Mouse (Mus musculus) myocyte (in vitro differentiated cells): Measurements from ENCODE around the gene Tuba4a. TPM values are rescaled to one million over a fixed set of nuclear protein-coding genes. Genes with fewer than 3 reads are reported as not detected.

Experiments
- H3K27me3 ChIP-seq: one replicate; pipeline ENCODE4 v1.6.1; 2011; ENCODE audit not compliant: control insufficient read depth, insufficient read depth, insufficient read length
- H3K36me3 ChIP-seq: one replicate; pipeline ENCODE4 v1.6.1; 2011; ENCODE audit not compliant: control insufficient read depth, insufficient read depth
- H3K4me2 ChIP-seq: one replicate; pipeline ENCODE4 v1.6.1; 2011; ENCODE audit warnings: low read depth, control low read depth
- H3K4me3 ChIP-seq: one replicate; pipeline ENCODE4 v1.5.1; 2011; ENCODE audit warnings: mild to moderate bottlenecking, control low read depth, moderate library complexity
- H3K79me2 ChIP-seq: one replicate; pipeline ENCODE4 v1.6.1; 2011; ENCODE audit not compliant: control insufficient read depth, insufficient read depth
- H3ac ChIP-seq: one replicate; pipeline ENCODE4 v1.6.1; 2011; ENCODE audit not compliant: control insufficient read depth, insufficient read length
- CEBPB ChIP-seq: IDR thresholded peaks from 2 replicates; pipeline ENCODE4 v1.6.1; 2011; ENCODE audit warnings: mild to moderate bottlenecking, moderate library complexity; ENCODE audit not compliant: poor library complexity, insufficient read depth, severe bottlenecking
- E2F4 ChIP-seq: IDR thresholded peaks from one replicate; pipeline ENCODE4 v1.6.1; 2011; ENCODE audit warnings: mild to moderate bottlenecking, control low read depth, moderate library complexity; ENCODE audit not compliant: insufficient read depth
- MAX ChIP-seq: IDR thresholded peaks from one replicate; pipeline ENCODE4 v1.6.1; 2011; ENCODE audit warnings: low read depth, mild to moderate bottlenecking, control low read depth
- MYOD1 ChIP-seq, 3 experiments: IDR thresholded peaks; one replicate each; pipeline ENCODE4 v1.6.1; 2011; ENCODE audit warnings: control low read depth in 2 of 3, low read depth in 2 of 3, mild to moderate bottlenecking in 2 of 3, moderate library complexity in 1 of 3; ENCODE audit not compliant: insufficient read length in 2 of 3, control insufficient read depth in 1 of 3
- MYOG ChIP-seq, 3 experiments: IDR thresholded peaks; one replicate each; pipeline ENCODE4 v1.6.1; 2011; ENCODE audit warnings: control low read depth in 2 of 3, low read depth in 2 of 3, mild to moderate bottlenecking in 2 of 3; ENCODE audit not compliant: insufficient read length in 2 of 3, control insufficient read depth in 1 of 3, insufficient read depth in 1 of 3
- POLR2A ChIP-seq: IDR thresholded peaks from one replicate; pipeline ENCODE4 v1.6.1; 2011; ENCODE audit warnings: low read depth, mild to moderate bottlenecking, control low read depth, moderate library complexity; ENCODE audit not compliant: insufficient read length
- POLR2AphosphoS2 ChIP-seq: IDR thresholded peaks from one replicate; pipeline ENCODE4 v1.6.1; 2011; ENCODE audit warnings: low read depth, control low read depth; ENCODE audit not compliant: insufficient read length
- REST ChIP-seq: IDR thresholded peaks from one replicate; pipeline ENCODE4 v1.6.1; 2011; ENCODE audit warnings: mild to moderate bottlenecking, control low read depth, moderate library complexity; ENCODE audit not compliant: insufficient read depth, insufficient read length
- SRF ChIP-seq: IDR thresholded peaks from one replicate; pipeline ENCODE4 v1.6.1; 2011; ENCODE audit warnings: low read depth; ENCODE audit not compliant: control insufficient read depth, insufficient read length
- TCF12 ChIP-seq: IDR thresholded peaks from one replicate; pipeline ENCODE4 v1.6.1; 2011; ENCODE audit warnings: mild to moderate bottlenecking, control low read depth; ENCODE audit not compliant: poor library complexity, insufficient read depth, severe bottlenecking
- TCF3 ChIP-seq: IDR thresholded peaks from one replicate; pipeline ENCODE4 v1.6.1; 2011; ENCODE audit warnings: low read depth, control low read depth; ENCODE audit not compliant: insufficient read length
- USF1 ChIP-seq: IDR thresholded peaks from one replicate; pipeline ENCODE4 v1.6.1; 2011; ENCODE audit warnings: low read depth, mild to moderate bottlenecking, control low read depth, moderate library complexity
- polyA plus RNA-seq: library from polyadenylated mRNA; unstranded; fragments of >200 nt; fragmentation: generic; extraction: Trizol; gene quantifications from one replicate; pipeline ENCODE4 v1.2.1, GENCODE M21; 2012; ENCODE audit warnings: missing spikeins

Gene Tuba4a
- polyA plus RNA-seq, 1 experiment: 210 TPM

DNA sequence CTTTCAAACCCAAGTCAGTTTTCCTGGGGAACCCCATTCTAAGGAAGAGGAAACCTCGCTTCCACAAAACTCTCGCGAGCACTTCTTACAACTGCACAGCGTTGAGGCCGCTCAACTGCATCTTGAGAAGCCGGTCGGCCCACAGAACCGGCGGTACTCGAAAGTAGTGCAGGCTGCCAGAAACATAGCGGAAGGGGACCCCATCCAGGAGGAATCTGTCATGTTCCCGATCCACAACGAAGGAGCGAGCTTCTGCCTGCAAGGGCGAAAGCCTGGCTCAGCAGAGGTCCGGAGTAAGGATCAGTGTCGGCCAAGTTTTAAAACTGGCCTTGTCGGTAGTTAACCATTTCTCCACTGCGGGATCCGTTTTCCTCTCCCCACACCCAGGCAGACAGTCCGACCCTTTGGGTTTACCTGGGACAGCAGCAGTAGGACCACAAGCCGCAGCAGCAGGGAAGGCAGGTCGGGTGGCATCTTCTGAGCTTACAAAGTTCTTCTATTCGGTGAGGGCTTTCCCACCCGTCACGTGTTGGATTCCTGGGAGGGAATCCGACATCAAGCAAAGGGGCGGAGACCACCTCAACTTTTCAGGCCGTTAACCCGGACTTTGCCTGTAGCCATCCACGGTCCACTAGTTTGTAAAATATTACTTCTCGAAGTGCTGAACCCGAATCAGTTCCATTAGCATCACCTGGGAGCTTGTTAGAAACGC, 10.5 kb downstream of the Tuba4a start:
- Histone ChIP-seq H3K4me2 (no peak overlapping the region), H3ac (no peak overlapping the region)
- TF ChIP-seq USF1: no peak
- no peak for TF ChIP-seq MYOG (IDR thresholded peaks at IDR 0.05; ENCODE audit: control insufficient read depth in 1 of 3, insufficient read depth in 1 of 3, insufficient read length in 2 of 3, low read depth in 2 of 3)
- no peak for TF ChIP-seq TCF12
- no peak for TF ChIP-seq MAX

GRCm38 (mm10) chr1:75201236-75201635, 18.4 kb downstream of the Tuba4a start:
- peaks cover 15% of the 10 kb centered on the region for H3K36me3 ChIP-seq
- no peak overlapping the region for H3ac ChIP-seq
- H3K4me2 ChIP-seq: no peak overlapping the region
- H3K27me3 ChIP-seq: no peaks in the 10 kb centered on the region
- H3K4me3 ChIP-seq: no peak overlapping the region
- no peak for TF ChIP-seq TCF3
- no peak for TF ChIP-seq MYOG (IDR thresholded peaks at IDR 0.05; ENCODE audit: control insufficient read depth in 1 of 3, insufficient read depth in 1 of 3, insufficient read length in 2 of 3, low read depth in 2 of 3)
- TF ChIP-seq MAX: no peak
- TF ChIP-seq POLR2A: no peak
- TF ChIP-seq E2F4: no peak
- no peak for TF ChIP-seq USF1
- no peak for TF ChIP-seq REST
- H3K79me2 ChIP-seq: no peaks in the 10 kb centered on the region

More for the DNA sequence above, 10.5 kb downstream of the Tuba4a start:
- no peak overlapping the region for H3K4me3 ChIP-seq
- peaks cover 10% of the 10 kb centered on the region for H3K36me3 ChIP-seq
- H3K27me3 ChIP-seq: no peaks in the 10 kb centered on the region
- peaks cover 22% of the 10 kb centered on the region for H3K79me2 ChIP-seq

GRCm38 (mm10) chr1:75192452-75192851, 27.2 kb downstream of the Tuba4a start:
- Histone ChIP-seq H3K79me2 (peaks cover 6% of the 10 kb centered on the region), H3K36me3 (peaks cover 24% of the 10 kb centered on the region), H3ac (peak overlapping the region; percentile 89), H3K27me3 (no peaks in the 10 kb centered on the region), H3K4me3 (peak overlapping the region; percentile 94), H3K4me2 (peak overlapping the region; percentile 69)
- TF ChIP-seq TCF3 (no peak), POLR2AphosphoS2 (no peak), REST (no peak), MYOG (IDR thresholded peaks at IDR 0.05; ENCODE audit: control insufficient read depth in 1 of 3, insufficient read depth in 1 of 3, insufficient read length in 2 of 3, low read depth in 2 of 3) (no peak), MYOD1 (IDR thresholded peaks at IDR 0.05; ENCODE audit: control insufficient read depth in 1 of 3, insufficient read length in 2 of 3, low read depth in 2 of 3) (no peak), CEBPB (no peak), E2F4 (no peak), SRF (no peak), POLR2A (no peak), MAX (no peak), TCF12 (no peak), USF1 (no peak)

GRCm38 (mm10) chr1:75191622-75192402, 27.9 kb downstream of the Tuba4a start, which contains the start of the genes Ankzf1 and Atg9a:
Ankzf1 (plus strand) TSS chr1:75192151.
Atg9a (minus strand) TSS chr1:75192196.
- Histone ChIP-seq H3K27me3 (no peaks in the 10 kb centered on the region), H3K36me3 (peaks cover 22% of the 10 kb centered on the region), H3K79me2 (peaks cover 6% of the 10 kb centered on the region), H3K4me2 (peak within 1 kb of the TSS; percentile 93), H3ac (peak within 1 kb of the TSS; percentile 89), H3K4me3 (peak within 1 kb of the TSS; percentile 94)
- peak; percentile 53 for TF ChIP-seq SRF
- no peak for TF ChIP-seq USF1
- TF ChIP-seq MYOG (IDR thresholded peaks at IDR 0.05; ENCODE audit: control insufficient read depth in 1 of 3, insufficient read depth in 1 of 3, insufficient read length in 2 of 3, low read depth in 2 of 3): peak in 1 of 3 experiments; percentile 3
- TF ChIP-seq POLR2AphosphoS2: peak; percentile 86
- TF ChIP-seq MAX: peak; percentile 11
- no peak for TF ChIP-seq MYOD1 (IDR thresholded peaks at IDR 0.05; ENCODE audit: control insufficient read depth in 1 of 3, insufficient read length in 2 of 3, low read depth in 2 of 3)
- peak; percentile 79 for TF ChIP-seq POLR2A

DNA sequence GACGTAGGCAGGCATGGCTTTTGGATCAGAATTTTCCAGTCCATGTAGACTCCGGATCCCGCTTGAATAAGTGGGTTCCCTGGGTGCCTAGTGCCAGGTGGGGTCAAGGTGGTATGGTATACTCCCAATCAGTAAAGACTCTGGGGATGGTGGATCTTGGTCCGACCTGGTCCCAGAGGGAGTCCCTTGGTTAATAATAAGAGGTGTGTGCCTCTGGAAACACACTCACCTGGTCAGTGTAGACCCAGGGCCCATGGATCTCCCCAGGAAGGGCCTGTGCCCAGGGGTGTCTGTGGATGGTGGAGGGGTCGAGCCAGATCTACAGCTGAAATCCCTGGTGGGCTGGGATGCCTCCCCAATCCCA, 28.4 kb downstream of the Tuba4a start:
- Histone ChIP-seq H3K4me3 (peak overlapping the region; percentile 94), H3K36me3 (peaks cover 19% of the 10 kb centered on the region), H3K79me2 (peaks cover 6% of the 10 kb centered on the region), H3K27me3 (no peaks in the 10 kb centered on the region), H3ac (peak overlapping the region; percentile 89), H3K4me2 (peak overlapping the region; percentile 93)
- no peak for TF ChIP-seq TCF3
- TF ChIP-seq MAX: no peak
- TF ChIP-seq SRF: no peak
- no peak for TF ChIP-seq CEBPB
- TF ChIP-seq REST: no peak
- no peak for TF ChIP-seq USF1
- no peak for TF ChIP-seq POLR2AphosphoS2
- no peak for TF ChIP-seq POLR2A
- no peak for TF ChIP-seq E2F4
